Mouse (Mus musculus) MEL (cell line): Measurements from ENCODE around the gene Phtf2. TPM values are rescaled to one million over a fixed set of nuclear protein-coding genes. Genes with fewer than 3 reads are reported as not detected.
A peak's percentile ranks its signal among the peaks of the same experiment; 100 is the strongest.

Experiments used
- DNase-seq: peaks from one replicate; pipeline ENCODE4 v3.0.0; 2011; ENCODE audit warnings: low read depth, low spot score
- H3K27ac ChIP-seq: 2 replicates; pipeline ENCODE4 v1.5.1; 2012; ENCODE audit warnings: low read depth, mild to moderate bottlenecking, control low read depth, low read length, moderate library complexity; ENCODE audit not compliant: control insufficient read depth
- H3K27me3 ChIP-seq, 2 experiments: fragments of 150-350 bp in 1 of 2; sonication (generic) in 1 of 2; 2 replicates each; pipeline ENCODE4 v1.6.1; 2012; ENCODE audit warnings: low read length in 2 of 2, mild to moderate bottlenecking in 2 of 2, improper control_type of control experiment in 1 of 2, moderate library complexity in 1 of 2; ENCODE audit not compliant: insufficient read depth in 2 of 2, control insufficient read depth in 1 of 2
- H3K36me3 ChIP-seq, 2 experiments: 2 replicates each; pipeline ENCODE4 v1.6.1; 2012 to 2014; ENCODE audit warnings: low read length in 2 of 2, improper control_type of control experiment in 1 of 2, inconsistent platforms in 1 of 2, mild to moderate bottlenecking in 1 of 2; ENCODE audit not compliant: insufficient read depth in 2 of 2, control insufficient read depth in 1 of 2
- H3K4me1 ChIP-seq, 2 experiments: fragments of 150-350 bp in 1 of 2; sonication (generic) in 1 of 2; 2 replicates each; pipeline ENCODE4 v1.6.1; 2012; ENCODE audit warnings: low read length in 2 of 2, improper control_type of control experiment in 1 of 2, mild to moderate bottlenecking in 1 of 2; ENCODE audit not compliant: insufficient read depth in 2 of 2, control insufficient read depth in 1 of 2
- H3K4me3 ChIP-seq, 2 experiments: fragments of 150-350 bp in 1 of 2; sonication (generic) in 1 of 2; 2 replicates each; pipeline ENCODE4 v1.5.1; 2012; ENCODE audit warnings: low read depth in 2 of 2, low read length in 2 of 2, mild to moderate bottlenecking in 2 of 2, moderate library complexity in 2 of 2, control low read depth in 1 of 2, improper control_type of control experiment in 1 of 2; ENCODE audit not compliant: control insufficient read depth in 1 of 2, insufficient read depth in 1 of 2
- H3K79me2 ChIP-seq: 2 replicates; pipeline ENCODE4 v1.6.1; 2012; ENCODE audit warnings: mild to moderate bottlenecking, low read length, moderate library complexity; ENCODE audit not compliant: control insufficient read depth, poor library complexity, insufficient read depth
- H3K9ac ChIP-seq: 2 replicates; pipeline ENCODE4 v1.6.1; 2012; ENCODE audit warnings: low read depth, mild to moderate bottlenecking, control low read depth, low read length, moderate library complexity; ENCODE audit not compliant: control insufficient read depth, poor library complexity, severe bottlenecking
- H3K9me3 ChIP-seq: fragments of 150-350 bp; sonication (generic); replicated peaks from 2 replicates; pipeline ENCODE4 v1.6.1; 2012; ENCODE audit warnings: mild to moderate bottlenecking, low read length, improper control_type of control experiment, moderate library complexity; ENCODE audit not compliant: insufficient read depth
- CHD1 ChIP-seq: IDR thresholded peaks from 2 replicates; pipeline ENCODE4 v1.6.1; 2012; ENCODE audit warnings: low read depth, mild to moderate bottlenecking, inconsistent platforms, low read length, improper control_type of control experiment
- CHD2 ChIP-seq: IDR thresholded peaks from 2 replicates; pipeline ENCODE4 v1.6.1; 2011; ENCODE audit warnings: low read length, improper control_type of control experiment
- CTCF ChIP-seq, 3 experiments: IDR thresholded peaks in 2 of 3; conservative IDR thresholded peaks in 1 of 3; 2 replicates each; pipeline ENCODE4 v1.5.1; 2011 to 2012; ENCODE audit warnings: low read length in 3 of 3, low read depth in 2 of 3, mild to moderate bottlenecking in 2 of 3, improper control_type of control experiment in 1 of 3, inconsistent platforms in 1 of 3, mixed read lengths in 1 of 3, moderate library complexity in 1 of 3; ENCODE audit not compliant: control insufficient read depth in 1 of 3, insufficient read depth in 1 of 3, poor library complexity in 1 of 3, severe bottlenecking in 1 of 3
- E2F4 ChIP-seq: IDR thresholded peaks from 2 replicates; pipeline ENCODE4 v1.6.1; 2011; ENCODE audit warnings: low read depth, low read length, improper control_type of control experiment, borderline replicate concordance
- ELF1 ChIP-seq: IDR thresholded peaks from 2 replicates; pipeline ENCODE4 v1.6.1; 2014; ENCODE audit warnings: low read depth, mild to moderate bottlenecking, inconsistent platforms, low read length, improper control_type of control experiment, moderate library complexity
- EP300 ChIP-seq, 2 experiments: IDR thresholded peaks; 2 replicates each; pipeline ENCODE4 v1.6.1; 2011; ENCODE audit warnings: improper control_type of control experiment in 2 of 2, low read length in 2 of 2, low read depth in 1 of 2, mild to moderate bottlenecking in 1 of 2
- ETS1 ChIP-seq: IDR thresholded peaks from 2 replicates; pipeline ENCODE4 v1.6.1; 2012; ENCODE audit warnings: low read depth, mild to moderate bottlenecking, inconsistent platforms, low read length, improper control_type of control experiment, moderate library complexity
- GABPA ChIP-seq: IDR thresholded peaks from 2 replicates; pipeline ENCODE4 v1.6.1; 2012; ENCODE audit warnings: low read depth, mild to moderate bottlenecking, inconsistent platforms, low read length, improper control_type of control experiment, moderate library complexity
- JUND ChIP-seq: IDR thresholded peaks from 2 replicates; pipeline ENCODE4 v1.6.1; 2011; ENCODE audit warnings: low read depth, mild to moderate bottlenecking, improper control_type of control experiment, low read length
- KAT2A ChIP-seq: conservative IDR thresholded peaks from 2 replicates; pipeline ENCODE4 v1.6.1; 2012; ENCODE audit warnings: low read depth, low read length, improper control_type of control experiment, inconsistent platforms
- MAFK ChIP-seq: IDR thresholded peaks from 2 replicates; pipeline ENCODE4 v1.6.1; 2011; ENCODE audit warnings: low read depth, mild to moderate bottlenecking, low read length, improper control_type of control experiment, borderline replicate concordance
- MAX ChIP-seq: IDR thresholded peaks from 2 replicates; pipeline ENCODE4 v1.6.1; 2011; ENCODE audit warnings: low read length, improper control_type of control experiment
- MAZ ChIP-seq: IDR thresholded peaks from 2 replicates; pipeline ENCODE4 v1.6.1; 2012; ENCODE audit warnings: low read depth, mild to moderate bottlenecking, inconsistent platforms, low read length, improper control_type of control experiment
- MEF2A ChIP-seq: IDR thresholded peaks from 2 replicates; pipeline ENCODE4 v1.6.1; 2014; ENCODE audit warnings: low read depth, mild to moderate bottlenecking, inconsistent platforms, low read length, improper control_type of control experiment; ENCODE audit not compliant: poor library complexity, insufficient replicate concordance, severe bottlenecking; ENCODE audit errors: extremely low read depth
- MXI1 ChIP-seq: IDR thresholded peaks from 2 replicates; pipeline ENCODE4 v1.6.1; 2011; ENCODE audit warnings: mild to moderate bottlenecking, low read depth, low read length, improper control_type of control experiment
- MYB ChIP-seq: IDR thresholded peaks from 2 replicates; pipeline ENCODE4 v1.6.1; 2011; ENCODE audit warnings: mild to moderate bottlenecking, low read depth, low read length, improper control_type of control experiment
- MYC ChIP-seq: IDR thresholded peaks from 2 replicates; pipeline ENCODE4 v1.6.1; 2011; ENCODE audit warnings: low read depth, mild to moderate bottlenecking, low read length, improper control_type of control experiment, moderate library complexity
- NELFE ChIP-seq: IDR thresholded peaks from 2 replicates; pipeline ENCODE4 v1.6.1; 2011; ENCODE audit warnings: low read depth, low read length, improper control_type of control experiment
- NRF1 ChIP-seq: IDR thresholded peaks from 2 replicates; pipeline ENCODE4 v1.6.1; 2014; ENCODE audit warnings: low read depth, mild to moderate bottlenecking, inconsistent platforms, low read length, improper control_type of control experiment, moderate library complexity; ENCODE audit not compliant: poor library complexity, insufficient read depth, severe bottlenecking
- POLR2A ChIP-seq, 2 experiments: IDR thresholded peaks; 2 replicates each; pipeline ENCODE4 v1.6.1; 2011 to 2012; ENCODE audit warnings: low read length in 2 of 2, mild to moderate bottlenecking in 2 of 2, control low read depth in 1 of 2, improper control_type of control experiment in 1 of 2, low read depth in 1 of 2, moderate library complexity in 1 of 2; ENCODE audit not compliant: control insufficient read depth in 1 of 2, insufficient read depth in 1 of 2, poor library complexity in 1 of 2
- POLR2AphosphoS2 ChIP-seq: IDR thresholded peaks from 2 replicates; pipeline ENCODE4 v1.6.1; 2011; ENCODE audit warnings: low read length, improper control_type of control experiment
- POLR2AphosphoS5 ChIP-seq: IDR thresholded peaks from 2 replicates; pipeline ENCODE4 v1.6.1; 2012; ENCODE audit warnings: low read depth, borderline replicate concordance, mild to moderate bottlenecking, inconsistent platforms, low read length, moderate library complexity, mixed read lengths
- RAD21 ChIP-seq: IDR thresholded peaks from 2 replicates; pipeline ENCODE4 v1.6.1; 2011; ENCODE audit warnings: mild to moderate bottlenecking, low read depth, low read length, improper control_type of control experiment
- SIN3A ChIP-seq: IDR thresholded peaks from 2 replicates; pipeline ENCODE4 v1.6.1; 2012; ENCODE audit warnings: low read length, improper control_type of control experiment, inconsistent platforms
- SMC3 ChIP-seq: IDR thresholded peaks from 2 replicates; pipeline ENCODE4 v1.6.1; 2011; ENCODE audit warnings: low read depth, low read length, improper control_type of control experiment
- TAL1 ChIP-seq: IDR thresholded peaks from 2 replicates; pipeline ENCODE4 v1.6.1; 2012; ENCODE audit warnings: mild to moderate bottlenecking, inconsistent platforms, low read length, moderate library complexity, mixed read lengths
- TBP ChIP-seq: IDR thresholded peaks from 2 replicates; pipeline ENCODE4 v1.8.0; 2011; ENCODE audit warnings: low read depth, low read length, improper control_type of control experiment
- TCF12 ChIP-seq: IDR thresholded peaks from 2 replicates; pipeline ENCODE4 v1.6.1; 2014; ENCODE audit warnings: low read depth, mild to moderate bottlenecking, inconsistent platforms, low read length, improper control_type of control experiment, moderate library complexity
- UBTF ChIP-seq: IDR thresholded peaks from 2 replicates; pipeline ENCODE4 v1.6.1; 2012; ENCODE audit warnings: low read depth, mild to moderate bottlenecking, inconsistent platforms, low read length, improper control_type of control experiment, moderate library complexity, borderline replicate concordance; ENCODE audit not compliant: insufficient read depth
- USF1 ChIP-seq: IDR thresholded peaks from 2 replicates; pipeline ENCODE4 v1.6.1; 2014; ENCODE audit warnings: low read depth, mild to moderate bottlenecking, inconsistent platforms, low read length, improper control_type of control experiment, moderate library complexity
- USF2 ChIP-seq, 2 experiments: IDR thresholded peaks; 2 replicates each; pipeline ENCODE4 v1.6.1; 2011 to 2012; ENCODE audit warnings: improper control_type of control experiment in 2 of 2, low read length in 2 of 2, borderline replicate concordance in 1 of 2, inconsistent platforms in 1 of 2, low read depth in 1 of 2, mild to moderate bottlenecking in 1 of 2; ENCODE audit not compliant: insufficient read depth in 1 of 2
- ZC3H11A ChIP-seq: IDR thresholded peaks from 2 replicates; pipeline ENCODE4 v1.6.1; 2012; ENCODE audit warnings: low read depth, mild to moderate bottlenecking, inconsistent platforms, low read length, improper control_type of control experiment
- ZKSCAN1 ChIP-seq: IDR thresholded peaks from 2 replicates; pipeline ENCODE4 v1.6.1; 2012; ENCODE audit warnings: low read depth, mild to moderate bottlenecking, inconsistent platforms, low read length, improper control_type of control experiment, moderate library complexity
- ZMIZ1 ChIP-seq: IDR thresholded peaks from 2 replicates; pipeline ENCODE4 v1.6.1; 2012; ENCODE audit warnings: low read depth, mild to moderate bottlenecking, inconsistent platforms, low read length, improper control_type of control experiment, moderate library complexity
- ZNF384 ChIP-seq: IDR thresholded peaks from 2 replicates; pipeline ENCODE4 v1.6.1; 2012; ENCODE audit warnings: low read depth, mild to moderate bottlenecking, inconsistent platforms, low read length, improper control_type of control experiment
- polyA plus RNA-seq, 2 experiments: library from polyadenylated mRNA; stranded (reverse) in 1 of 2; unstranded in 1 of 2; fragments of >175 nt in 1 of 2; fragments of >200 nt in 1 of 2; gene quantifications; 2 replicates each; pipeline versions ENCODE4 v1.2.1 to v1.2.4; 2012; ENCODE audit warnings: low replicate concordance in 2 of 2, low read depth in 1 of 2; ENCODE audit not compliant: insufficient read length in 2 of 2, insufficient read depth in 1 of 2, missing spikeins in 1 of 2
- total RNA-seq: library from RNA; depleted of rRNA; stranded (reverse); fragments of 300-350 nt; gene quantifications from 2 replicates; pipeline ENCODE4 v1.2.3, GENCODE M21; 2012

The Phtf2 gene
- total and polyA plus RNA-seq, 3 experiments, result 20.0 TPM; not detected in 1

DNA sequence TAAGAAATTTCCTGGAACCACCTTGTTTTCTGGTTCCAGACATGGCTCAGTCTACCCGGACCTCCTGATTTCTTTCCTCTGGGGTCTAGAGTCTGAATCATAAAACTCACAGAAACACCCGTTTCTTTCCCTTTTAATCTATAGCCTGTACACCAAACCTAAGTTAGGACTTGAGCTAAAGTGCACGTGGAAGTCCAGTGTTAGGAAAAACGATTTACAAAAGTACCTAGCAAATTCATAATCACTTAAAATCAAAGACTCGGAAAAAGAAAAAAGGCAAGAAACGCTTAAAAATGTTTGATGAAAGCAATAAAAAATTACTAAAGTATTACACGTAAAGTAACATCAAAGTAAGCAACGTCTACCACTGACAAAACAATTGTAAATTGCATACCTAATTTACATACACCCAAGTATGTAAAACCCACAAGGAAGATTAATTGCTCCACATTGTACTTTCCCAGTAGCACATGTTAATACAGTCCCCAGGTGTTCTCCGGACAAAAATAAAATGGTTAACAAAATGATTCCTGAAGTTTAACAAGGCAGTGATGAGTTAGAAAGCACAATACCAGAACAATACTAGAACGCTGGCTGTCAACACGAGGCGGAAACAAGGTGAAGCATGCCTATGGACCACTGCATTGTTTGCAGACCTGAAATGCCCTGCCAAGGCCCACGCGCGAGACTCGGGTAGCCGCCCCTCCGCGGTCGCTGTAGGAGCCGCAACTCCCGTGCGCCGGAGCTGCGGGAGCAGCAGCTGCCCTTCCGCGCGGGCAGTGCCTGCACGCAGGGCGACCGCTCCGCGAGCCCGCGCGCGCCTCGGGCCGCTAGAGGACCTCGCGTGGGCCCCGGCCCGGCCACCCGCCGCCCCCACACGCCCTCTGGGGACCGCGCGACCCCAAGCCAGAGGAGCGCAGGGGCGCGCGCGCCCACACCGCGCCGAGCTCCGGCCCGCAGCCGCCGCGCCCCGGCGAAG, 838 bp downstream of the Phtf2 start:
- H3K27ac ChIP-seq, result peak overlapping the region; percentile 43
- H3K4me1 ChIP-seq, result peaks cover 28 to 30% of the 10 kb centered on the region in 2 experiments
- H3K79me2 ChIP-seq, result peaks cover 57% of the 10 kb centered on the region
- no peaks in the 10 kb centered on the region for H3K27me3 ChIP-seq
- H3K36me3 ChIP-seq, result peaks cover 0 to 53% of the 10 kb centered on the region in 2 experiments; a peak in 3 of 4 replicates
- peak; percentile 75 for DNase-seq
- peak overlapping the region; percentile 92 for H3K9ac ChIP-seq
- H3K9me3 ChIP-seq, result no peaks in the 10 kb centered on the region
- H3K4me3 ChIP-seq, result peak overlapping the region; percentile 74 to 91
- no peak for TF ChIP-seq UBTF
- TF ChIP-seq SMC3, result no peak
- no peak for TF ChIP-seq USF2 (IDR thresholded peaks at IDR 0.05; ENCODE audit: borderline replicate concordance in 1 of 2, insufficient read depth in 1 of 2, low read depth in 1 of 2, low read length in 2 of 2)
- TF ChIP-seq POLR2A (IDR thresholded peaks at IDR 0.05; ENCODE audit: control insufficient read depth in 1 of 2, insufficient read depth in 1 of 2, low read depth in 1 of 2, low read length in 2 of 2, poor library complexity in 1 of 2), result no peak
- TF ChIP-seq MYC, result peak; percentile 90
- no peak for TF ChIP-seq GABPA
- TF ChIP-seq KAT2A, result no peak
- no peak for TF ChIP-seq E2F4
- TF ChIP-seq EP300 (IDR thresholded peaks at IDR 0.05; ENCODE audit: low read depth in 1 of 2, low read length in 2 of 2), result no peak
- no peak for TF ChIP-seq NRF1
- TF ChIP-seq TBP, result peak; percentile 38; the same call in 1 of the 2 replicates
- TF ChIP-seq CHD2, result no peak
- TF ChIP-seq MYB, result no peak
- no peak for TF ChIP-seq POLR2AphosphoS2
- no peak for TF ChIP-seq USF1
- TF ChIP-seq MAFK, result no peak
- no peak for TF ChIP-seq ZMIZ1
- TF ChIP-seq ZNF384, result no peak
- no peak for TF ChIP-seq POLR2AphosphoS5
- no peak for TF ChIP-seq TCF12
- peak; percentile 81 for TF ChIP-seq SIN3A
- TF ChIP-seq ETS1, result no peak
- no peak for TF ChIP-seq ZC3H11A
- TF ChIP-seq JUND, result no peak
- no peak for TF ChIP-seq RAD21
- no peak for TF ChIP-seq TAL1
- TF ChIP-seq MAZ, result no peak
- no peak for TF ChIP-seq CTCF (IDR thresholded peaks at IDR 0.05 in 2 of 3, conservative IDR thresholded peaks at IDR 0.05 in 1 of 3; ENCODE audit: control insufficient read depth in 1 of 3, insufficient read depth in 1 of 3, low read depth in 2 of 3, low read length in 3 of 3, poor library complexity in 1 of 3, severe bottlenecking in 1 of 3)
- peak; percentile 71; the same call in 1 of the 2 replicates for TF ChIP-seq MAX
- TF ChIP-seq MXI1, result peak; percentile 91
- no peak for TF ChIP-seq ELF1
- no peak for TF ChIP-seq NELFE
- 0 out of 2 replicates have a peak, but pooled peaks have one; percentile 59 for TF ChIP-seq CHD1
- no peak for TF ChIP-seq ZKSCAN1
- TF ChIP-seq MEF2A, result no peak
